Mouse (Mus musculus): Measurements from ENCODE around the gene Ei24.

Gene Ei24

DNA sequence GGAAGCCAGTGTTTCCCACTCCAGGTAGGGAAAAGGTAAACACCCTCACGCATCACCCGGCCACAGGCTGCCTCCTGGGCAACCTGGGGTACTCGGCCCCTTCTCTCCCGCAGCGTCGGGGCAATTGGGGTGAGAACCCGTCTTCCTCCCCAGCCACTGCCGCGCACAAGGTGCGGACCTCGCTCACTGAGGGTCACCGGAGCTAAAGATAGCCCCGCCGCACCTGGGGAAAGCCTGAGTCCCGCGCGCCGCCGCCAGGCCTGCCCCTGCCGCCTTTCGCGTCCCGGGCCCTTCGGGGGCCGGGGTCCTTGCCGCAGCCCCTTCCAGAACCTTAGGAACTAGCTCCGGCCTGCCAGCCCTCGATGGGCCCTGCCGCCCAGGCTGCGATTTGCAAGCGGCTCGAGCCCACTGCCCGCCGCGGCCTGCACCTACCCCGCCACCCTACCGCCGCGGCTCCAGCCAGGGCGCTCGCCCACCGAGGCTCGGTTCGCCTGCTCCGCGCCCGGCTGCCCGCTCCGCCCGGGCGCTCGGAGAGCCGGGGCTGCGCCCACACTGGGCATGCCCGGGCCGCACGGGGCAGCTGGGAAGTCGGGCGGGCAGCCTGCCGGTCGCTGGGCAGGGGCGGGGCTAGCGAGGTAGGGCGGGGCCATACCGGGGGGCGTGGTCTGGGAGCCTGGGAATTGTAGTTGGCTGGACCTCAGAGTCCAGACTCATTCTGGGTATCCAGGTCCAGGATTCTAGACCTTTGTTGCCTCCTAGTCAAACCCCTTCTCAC lies at the start of gene Ei24:
Gene Ei24, minus strand, starts transcription at position 613 of the 775 bp plus-strand sequence.
- ATAC-seq (ENCODE audit: insufficient number of reproducible peaks, low FRiP score, low TSS enrichment) = peak; percentile 95

GRCm38 (mm10) chr9:36846346-36846745 lies 49.2 kb upstream of the Ei24 start:
- ATAC-seq (ENCODE audit: insufficient number of reproducible peaks, low FRiP score, low TSS enrichment) = no peak

DNA sequence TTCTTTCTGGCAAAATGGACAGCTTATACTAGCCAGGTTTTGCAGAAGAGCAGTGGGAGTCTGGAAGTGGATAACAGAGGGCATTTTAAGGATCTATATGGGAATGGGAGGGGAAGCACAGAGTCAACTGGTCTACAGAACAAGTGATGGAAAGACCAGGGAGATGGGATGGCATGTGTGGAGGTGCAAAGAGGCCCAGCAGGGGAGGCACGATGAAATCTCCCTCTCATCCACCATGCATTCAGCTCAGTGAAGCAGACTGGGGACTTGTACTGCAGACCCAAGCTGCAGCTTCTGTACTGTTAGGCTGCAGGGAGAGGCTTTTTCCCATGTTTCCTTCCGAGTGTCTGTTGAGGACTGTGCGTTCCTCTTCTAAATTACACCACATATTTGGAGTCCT lies 36.7 kb upstream of the Ei24 start:
- ATAC-seq (ENCODE audit: insufficient number of reproducible peaks, low FRiP score, low TSS enrichment) = peak; percentile 28

DNA sequence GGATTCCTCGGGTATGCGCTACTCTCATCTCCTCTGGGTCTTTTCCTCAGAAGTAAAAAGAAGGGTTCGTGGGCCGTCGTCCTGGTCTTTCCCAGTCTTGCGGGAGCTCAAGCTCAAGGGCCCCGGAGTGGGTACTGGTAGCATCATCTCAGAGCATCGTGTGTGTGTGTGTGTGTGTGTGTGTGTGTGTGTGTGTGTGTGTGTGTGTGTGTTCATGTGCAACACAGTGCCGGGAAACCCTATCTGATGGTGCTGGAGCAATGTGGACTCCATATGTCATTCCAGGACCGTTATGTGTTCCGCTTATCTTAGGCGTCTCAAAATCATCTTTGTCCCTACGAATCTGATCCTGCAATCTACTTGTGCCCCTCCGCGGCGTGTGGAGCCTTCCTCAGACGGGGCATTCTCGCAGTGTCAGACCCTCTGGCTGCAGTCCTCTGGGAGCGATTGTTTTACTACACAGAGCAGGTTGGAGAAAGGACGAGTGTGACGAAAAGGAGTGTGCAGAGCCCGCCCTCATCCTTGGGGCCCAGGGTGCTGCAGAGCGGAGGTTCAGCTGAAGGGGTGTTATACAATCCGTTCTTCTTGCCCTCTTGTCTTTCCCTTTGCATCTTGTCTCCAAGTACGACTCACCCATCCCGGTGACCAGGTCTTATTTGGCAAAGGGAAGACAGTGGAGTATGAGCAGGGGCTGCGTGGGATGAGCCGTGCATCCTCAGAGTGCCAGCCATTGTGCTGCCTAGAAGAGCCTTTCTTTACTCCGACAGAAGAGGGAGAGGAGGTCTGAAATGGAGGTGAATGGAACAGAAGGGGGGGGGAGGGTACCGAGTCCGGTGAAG lies 36.1 kb upstream of the Ei24 start:
- ATAC-seq (ENCODE audit: insufficient number of reproducible peaks, low FRiP score, low TSS enrichment) = peak; percentile 73

DNA sequence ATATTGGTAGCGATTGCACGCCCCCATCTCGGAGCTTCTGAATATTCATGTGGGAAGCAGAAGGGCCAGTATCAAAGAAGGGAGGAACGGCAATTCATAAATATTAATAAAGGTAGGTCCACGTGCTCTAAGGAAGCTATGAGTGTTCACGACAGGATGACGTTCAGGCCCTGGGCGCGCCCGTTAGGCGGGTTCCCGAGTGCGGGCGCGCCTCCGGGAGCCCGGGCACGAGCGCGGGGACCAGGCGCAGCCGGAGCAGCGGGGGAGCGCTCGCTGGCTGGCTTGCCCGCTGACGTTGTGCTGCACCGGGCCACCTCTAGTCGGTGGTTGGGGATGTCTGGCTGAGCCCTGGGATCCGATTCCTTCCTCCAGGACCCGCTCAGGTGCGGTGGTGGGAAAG lies 35.3 kb upstream of the Ei24 start:
- ATAC-seq (ENCODE audit: insufficient number of reproducible peaks, low FRiP score, low TSS enrichment) = peak; percentile 85

DNA sequence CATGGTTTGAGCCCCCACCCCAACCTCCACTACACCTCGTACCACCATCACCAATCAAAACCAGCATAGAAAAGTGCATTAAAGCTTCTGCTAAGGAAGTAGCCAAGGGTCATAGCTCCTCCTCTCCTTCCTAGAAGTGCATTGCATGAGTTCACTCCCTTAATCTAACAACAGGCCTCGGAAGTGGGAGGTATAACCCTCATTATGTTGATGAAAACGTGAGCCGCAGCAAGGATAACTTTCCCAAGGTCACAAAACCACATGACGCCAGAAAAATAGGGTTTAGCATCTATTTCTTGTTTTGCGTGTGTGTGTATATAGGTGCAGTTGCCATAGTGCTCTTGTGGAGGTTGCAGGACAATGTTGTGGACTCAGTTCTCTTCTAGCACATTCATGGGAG lies 34.2 kb upstream of the Ei24 start:
- no peak for ATAC-seq (ENCODE audit: insufficient number of reproducible peaks, low FRiP score, low TSS enrichment)

DNA sequence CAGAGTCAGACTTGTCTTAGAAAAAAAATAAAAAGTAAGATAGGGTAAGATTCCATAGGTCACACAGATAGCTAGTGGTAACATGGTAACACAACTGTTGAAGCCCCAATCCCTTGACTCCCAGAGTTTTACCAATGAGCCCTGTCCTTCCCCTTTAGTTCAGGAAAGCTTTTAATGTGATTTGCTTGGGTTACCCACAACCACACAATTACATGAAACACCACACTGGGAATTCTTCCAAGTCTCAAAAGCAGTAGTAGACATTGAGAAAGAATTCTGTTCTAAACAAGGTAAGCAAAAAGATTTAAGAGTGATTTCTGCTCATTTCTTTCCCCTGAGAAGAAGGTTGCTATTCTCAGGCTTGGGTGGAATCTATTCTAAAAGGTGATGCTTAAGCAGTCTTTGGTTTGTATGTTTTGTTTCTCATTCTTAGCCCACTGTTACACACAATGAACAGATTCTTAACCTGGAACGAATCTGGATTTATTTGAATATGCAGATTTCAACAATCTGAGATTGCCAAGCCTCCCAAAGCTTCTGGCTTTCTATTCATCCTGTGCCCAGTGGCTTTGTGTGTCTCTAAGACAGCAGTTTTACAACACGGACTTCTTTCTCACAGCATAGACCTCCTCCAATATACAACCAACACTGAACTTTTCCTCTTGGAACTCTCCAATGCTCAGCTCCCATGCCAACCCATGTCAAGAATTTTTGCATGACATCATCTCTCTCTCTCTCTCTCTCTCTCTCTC lies 29.6 kb upstream of the Ei24 start:
- ATAC-seq (ENCODE audit: insufficient number of reproducible peaks, low FRiP score, low TSS enrichment) = no peak

GRCm38 (mm10) chr9:36822024-36822423 lies 24.8 kb upstream of the Ei24 start:
- ATAC-seq (ENCODE audit: insufficient number of reproducible peaks, low FRiP score, low TSS enrichment) = no peak

GRCm38 (mm10) chr9:36821644-36822000 lies 24.4 kb upstream of the Ei24 start, which contains the start of gene Fez1:
Fez1 (plus strand) TSS chr9:36821864.
- ATAC-seq (ENCODE audit: insufficient number of reproducible peaks, low FRiP score, low TSS enrichment) = peak; percentile 40; the same call in 1 of the 2 replicates

- ATAC-seq (ENCODE audit: insufficient number of reproducible peaks, low FRiP score, low TSS enrichment) = no peak
Measured at GRCm38 (mm10) chr9:36820969-36821643, 23.9 kb upstream of the Ei24 start.

- no peak for ATAC-seq (ENCODE audit: insufficient number of reproducible peaks, low FRiP score, low TSS enrichment)
Measured at GRCm38 (mm10) chr9:36818905-36819304, 21.7 kb upstream of the Ei24 start.

GRCm38 (mm10) chr9:36814486-36814885 lies 17.3 kb upstream of the Ei24 start:
- ATAC-seq (ENCODE audit: insufficient number of reproducible peaks, low FRiP score, low TSS enrichment) = no peak

DNA sequence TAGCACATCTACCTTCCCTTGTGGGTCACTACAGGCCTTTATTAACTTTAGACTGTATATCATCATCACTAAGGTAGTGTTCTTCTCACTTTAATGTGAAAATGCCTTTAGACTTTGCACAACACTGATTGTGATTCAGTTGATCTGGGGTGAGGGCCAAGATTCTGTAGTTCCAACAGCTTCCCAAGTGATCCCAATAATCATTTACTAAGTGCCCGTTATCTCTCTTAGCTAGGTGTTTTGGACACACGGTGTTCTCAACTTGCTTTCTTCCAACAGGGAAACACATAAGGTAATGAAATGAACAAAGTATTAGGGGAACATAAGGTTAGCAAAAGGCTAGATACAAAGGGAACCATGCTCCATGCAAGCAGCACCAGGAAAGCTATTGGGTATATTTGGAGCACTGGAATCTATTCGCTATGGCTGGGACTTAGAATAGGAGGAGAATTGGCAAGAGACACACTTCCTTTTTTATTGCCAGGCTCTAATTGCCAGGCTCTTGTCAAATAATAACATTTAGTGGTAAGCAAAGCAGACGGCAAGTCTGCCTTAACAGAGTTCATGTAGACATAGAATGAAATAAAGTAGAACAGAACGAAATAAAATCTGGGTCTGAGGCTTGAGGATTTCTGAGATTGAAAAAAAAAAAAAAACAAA lies 11.1 kb upstream of the Ei24 start:
- no peak for ATAC-seq (ENCODE audit: insufficient number of reproducible peaks, low FRiP score, low TSS enrichment)

DNA sequence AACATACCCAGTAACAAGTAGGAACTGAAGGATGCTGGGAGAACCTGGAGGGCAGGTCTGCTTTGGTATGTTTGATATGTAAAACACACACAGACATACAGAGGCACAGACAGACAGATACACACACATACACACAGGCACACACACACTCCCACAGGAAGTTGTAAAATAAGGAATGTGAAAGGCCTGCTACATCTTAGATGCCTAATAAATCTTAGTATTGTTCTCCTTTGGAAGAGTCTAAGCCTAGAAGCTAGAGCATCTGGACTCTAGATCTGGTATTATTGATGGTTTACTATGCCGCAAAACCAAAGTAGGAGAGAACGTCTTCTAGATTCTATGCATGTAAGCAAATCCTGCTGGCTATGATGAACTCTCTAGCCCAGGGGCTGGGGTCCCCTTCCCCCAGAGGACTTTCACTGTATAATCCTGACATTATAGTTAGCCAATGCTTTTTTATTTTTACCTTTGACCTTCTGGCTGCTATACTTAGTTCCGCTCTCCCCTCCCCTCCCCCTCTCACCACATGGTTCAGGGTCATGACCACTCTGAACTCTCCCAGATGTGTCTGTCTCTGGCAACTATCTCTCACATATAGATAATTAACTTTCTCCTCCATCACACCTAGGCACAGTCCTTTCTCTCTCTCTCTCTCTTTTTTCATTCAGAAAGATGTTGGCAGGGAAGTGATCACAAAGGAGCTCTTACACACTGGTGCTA lies 8.2 kb upstream of the Ei24 start:
- no peak for ATAC-seq (ENCODE audit: insufficient number of reproducible peaks, low FRiP score, low TSS enrichment)

- ATAC-seq (ENCODE audit: insufficient number of reproducible peaks, low FRiP score, low TSS enrichment) = no peak
Measured at GRCm38 (mm10) chr9:36803926-36804325, 6.7 kb upstream of the Ei24 start.

GRCm38 (mm10) chr9:36803386-36803785 lies 6.2 kb upstream of the Ei24 start:
- ATAC-seq (ENCODE audit: insufficient number of reproducible peaks, low FRiP score, low TSS enrichment) = no peak

- ATAC-seq (ENCODE audit: insufficient number of reproducible peaks, low FRiP score, low TSS enrichment) = no peak
Measured at GRCm38 (mm10) chr9:36802951-36803350, 5.8 kb upstream of the Ei24 start.

- no peak for ATAC-seq (ENCODE audit: insufficient number of reproducible peaks, low FRiP score, low TSS enrichment)
Measured at GRCm38 (mm10) chr9:36801961-36802360, 4.8 kb upstream of the Ei24 start.

DNA sequence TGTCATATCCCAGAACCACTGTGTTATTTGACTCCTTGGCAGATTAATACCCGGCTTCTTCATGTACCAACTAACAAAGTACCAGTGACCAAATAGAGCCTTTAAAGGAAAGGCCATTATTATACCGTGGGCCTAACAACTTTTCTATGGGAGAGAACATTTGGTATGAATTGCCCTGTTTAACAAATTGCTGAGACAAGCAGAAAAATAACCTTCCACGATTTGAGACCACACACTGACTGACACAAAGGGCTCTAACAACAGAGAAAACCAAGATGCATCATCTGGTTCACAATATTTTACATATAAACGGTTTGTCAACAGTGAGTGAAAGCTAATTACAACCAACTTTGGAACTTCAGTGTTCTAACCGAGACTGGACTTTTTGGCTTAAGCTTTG lies 969 bp downstream of the Ei24 start:
- ATAC-seq (ENCODE audit: insufficient number of reproducible peaks, low FRiP score, low TSS enrichment) = no peak

Measured in cerebellum, adult (tissue).